Mouse (Mus musculus) left cerebral cortex, adult 18-20 months (tissue): ENCODE measurements around the gene Ung. TPM values are rescaled to one million over a fixed set of nuclear protein-coding genes. Genes with fewer than 3 reads are reported as not detected.

Experiments
- DNase-seq, 2 experiments: peaks; one replicate each; pipeline ENCODE4 v3.0.0; 2021 to 2022; ENCODE audit warnings: low spot score in 2 of 2, mixed read lengths in 1 of 2
- long read RNA-seq, 2 experiments: library from polyadenylated mRNA; stranded (forward); transcript quantifications; one replicate each; pipeline ENCODE4 v2.0.0; 2021
- total RNA-seq, 2 experiments: library from RNA; stranded (reverse); gene quantifications; 2 replicates each; pipeline ENCODE4 v1.2.3; 2021

The Ung gene
- total RNA-seq: 1 to 10 TPM; 1.6 to 3.4 TPM
- long read RNA-seq, experiment 1, partial matches to known transcripts: 0 of 3 reads
- long read RNA-seq, experiment 1, other reads (novel, unspliced or antisense): 0 of 3 reads
- long read RNA-seq, experiment 2, partial matches to known transcripts: 0 of 3 reads
- long read RNA-seq, experiment 2, other reads (novel, unspliced or antisense): 0 of 3 reads

- no peak for DNase-seq
These were observed at the start of gene Ung for GRCm38 (mm10) chr5:114130211-114130605. Gene Ung (plus strand): TSS chr5:114130386.

GRCm38 (mm10) chr5:114085501-114085900 lies 44.7 kb upstream of the Ung start:
- no peak for DNase-seq

GRCm38 (mm10) chr5:114087875-114088480 lies 42.2 kb upstream of the Ung start:
- DNase-seq: peak in 1 of 2 experiments; percentile 60

GRCm38 (mm10) chr5:114090421-114091013 lies 39.7 kb upstream of the Ung start:
- no peak for DNase-seq

GRCm38 (mm10) chr5:114091057-114091807 lies 39.0 kb upstream of the Ung start, which contains the start of gene Svop:
Gene Svop (minus strand): TSS chr5:114091570.
- peak; percentile 78 to 87 for DNase-seq

GRCm38 (mm10) chr5:114099709-114100389 lies 30.3 kb upstream of the Ung start:
- DNase-seq: peak; percentile 92 to 93

GRCm38 (mm10) chr5:114100390-114101099 lies 29.6 kb upstream of the Ung start:
- peak in 1 of 2 experiments; percentile 30 for DNase-seq

GRCm38 (mm10) chr5:114101873-114102272 lies 28.3 kb upstream of the Ung start:
- DNase-seq: no peak

- DNase-seq: no peak
These were observed 27.4 kb upstream of the Ung start for GRCm38 (mm10) chr5:114102807-114103206.

GRCm38 (mm10) chr5:114106391-114106935 lies 23.7 kb upstream of the Ung start:
- DNase-seq: no peak

GRCm38 (mm10) chr5:114113334-114113733 lies 16.9 kb upstream of the Ung start:
- no peak for DNase-seq

GRCm38 (mm10) chr5:114115030-114115429 lies 15.2 kb upstream of the Ung start:
- no peak for DNase-seq

- DNase-seq: no peak
These were observed 13.6 kb upstream of the Ung start for GRCm38 (mm10) chr5:114116586-114116985.

- DNase-seq: peak in 1 of 2 experiments; percentile 22
These were observed 10.4 kb upstream of the Ung start for GRCm38 (mm10) chr5:114119806-114120205.

GRCm38 (mm10) chr5:114126008-114126407 lies 4.2 kb upstream of the Ung start:
- DNase-seq: no peak

- no peak for DNase-seq
These were observed 3.5 kb upstream of the Ung start for GRCm38 (mm10) chr5:114126499-114127244.

- peak; percentile 73 for DNase-seq
These were observed 2.5 kb upstream of the Ung start, which contains the start of gene Alkbh2 for GRCm38 (mm10) chr5:114127374-114128349. Gene Alkbh2 (minus strand): TSS chr5:114128218.

- no peak for DNase-seq
These were observed 506 bp upstream of the Ung start for GRCm38 (mm10) chr5:114129550-114130210.
